Mouse (Mus musculus) right cerebral cortex, postnatal 36 days (tissue): Measurements from ENCODE around the gene Cfap97d2.

Experiments used
- DNase-seq, 2 experiments: peaks; one replicate each; pipeline ENCODE4 v3.0.0; 2022; ENCODE audit warnings: low spot score in 2 of 2, mixed read lengths in 1 of 2

Gene Cfap97d2

GRCm38 (mm10) chr8:13705668-13706067 lies at the start of gene Cfap97d2:
Gene Cfap97d2 (plus strand): TSS chr8:13705889.
- peak in 1 of 2 experiments; percentile 39 for DNase-seq

DNA sequence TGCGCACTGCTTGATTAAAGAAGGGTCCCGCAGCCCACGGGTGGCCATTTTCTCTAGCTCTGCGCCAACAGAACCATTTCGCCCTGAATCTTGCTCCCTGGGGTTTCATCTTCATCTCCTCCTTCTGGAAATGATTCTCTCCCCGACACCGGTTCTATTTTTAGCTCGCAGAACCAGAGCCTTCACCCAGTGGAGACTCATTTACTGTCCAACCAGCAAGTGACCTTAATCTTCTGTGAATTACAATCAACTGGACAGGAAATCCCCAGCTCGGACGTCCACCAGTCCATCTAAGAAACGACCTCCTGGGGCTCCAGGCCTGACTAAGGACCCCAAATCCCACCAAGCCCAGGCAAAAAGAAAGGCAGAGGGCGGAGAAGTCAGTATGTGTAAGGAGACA lies 48.2 kb upstream of the Cfap97d2 start:
- no peak for DNase-seq

DNA sequence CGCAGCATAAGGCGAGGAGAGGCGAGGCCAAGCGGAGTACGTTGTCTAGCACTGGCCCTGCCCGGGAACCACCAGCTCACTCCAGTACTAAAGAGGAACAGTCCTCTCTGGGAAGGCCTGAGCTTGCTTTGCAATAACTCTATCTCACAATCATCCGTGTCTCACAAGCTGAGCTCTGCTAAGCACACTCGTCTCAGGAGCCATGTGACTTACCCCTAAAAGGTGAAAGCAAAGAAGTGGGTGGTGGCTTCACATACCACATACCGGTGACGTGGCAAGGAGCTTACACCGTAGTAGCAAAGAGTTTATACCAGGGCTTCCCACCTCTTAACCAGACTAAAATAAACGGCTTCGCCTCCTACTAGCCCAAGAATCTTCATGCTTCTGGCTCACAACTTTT lies 45.4 kb upstream of the Cfap97d2 start:
- DNase-seq, result no peak

GRCm38 (mm10) chr8:13664711-13665210 lies 40.9 kb upstream of the Cfap97d2 start:
- DNase-seq, result no peak

DNA sequence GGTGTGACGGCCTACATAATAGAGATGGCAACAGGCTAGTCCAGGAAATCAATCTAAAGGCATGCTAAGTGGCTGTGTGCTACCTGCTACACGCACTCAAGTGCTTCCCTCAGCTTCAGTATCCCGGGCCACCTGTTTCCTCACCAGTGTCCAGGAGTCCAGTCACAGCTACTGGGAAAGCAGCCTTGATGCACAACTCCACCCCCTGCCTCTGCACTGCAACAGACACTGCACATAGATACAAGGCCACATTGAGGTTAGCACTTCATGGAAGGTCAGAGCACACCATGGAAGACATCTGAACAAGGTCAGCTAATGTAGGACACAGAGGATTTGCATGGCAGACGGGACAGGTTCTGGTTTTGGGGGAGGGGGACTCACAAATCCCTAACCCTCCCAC lies 40.2 kb upstream of the Cfap97d2 start:
- no peak for DNase-seq

- no peak for DNase-seq
Observed at GRCm38 (mm10) chr8:13665944-13666343, 39.7 kb upstream of the Cfap97d2 start.

DNA sequence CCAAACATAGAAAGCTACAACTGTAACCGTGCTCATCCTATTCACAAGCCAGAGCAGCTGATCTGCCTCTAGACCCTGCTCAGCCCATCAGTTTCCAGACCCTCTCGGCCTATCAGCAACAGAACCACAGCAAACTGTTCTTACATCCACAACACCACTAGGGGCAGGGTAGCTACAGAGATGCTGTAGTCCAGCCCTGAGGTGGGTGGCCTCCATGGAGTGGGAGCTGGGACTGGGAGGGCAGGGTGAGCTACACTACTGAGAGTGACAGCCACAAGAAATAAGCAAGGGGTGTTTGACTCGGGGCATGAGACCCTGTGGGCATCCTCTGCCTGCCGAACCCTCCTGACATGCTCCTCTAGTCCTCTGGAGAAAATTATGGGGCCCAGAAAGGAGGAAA lies 37.8 kb upstream of the Cfap97d2 start:
- no peak for DNase-seq

GRCm38 (mm10) chr8:13668367-13668766 lies 37.3 kb upstream of the Cfap97d2 start:
- no peak for DNase-seq

- DNase-seq, result no peak
Observed at GRCm38 (mm10) chr8:13670011-13670471, 35.6 kb upstream of the Cfap97d2 start.

- no peak for DNase-seq
Observed at GRCm38 (mm10) chr8:13671246-13672003, 34.3 kb upstream of the Cfap97d2 start.

DNA sequence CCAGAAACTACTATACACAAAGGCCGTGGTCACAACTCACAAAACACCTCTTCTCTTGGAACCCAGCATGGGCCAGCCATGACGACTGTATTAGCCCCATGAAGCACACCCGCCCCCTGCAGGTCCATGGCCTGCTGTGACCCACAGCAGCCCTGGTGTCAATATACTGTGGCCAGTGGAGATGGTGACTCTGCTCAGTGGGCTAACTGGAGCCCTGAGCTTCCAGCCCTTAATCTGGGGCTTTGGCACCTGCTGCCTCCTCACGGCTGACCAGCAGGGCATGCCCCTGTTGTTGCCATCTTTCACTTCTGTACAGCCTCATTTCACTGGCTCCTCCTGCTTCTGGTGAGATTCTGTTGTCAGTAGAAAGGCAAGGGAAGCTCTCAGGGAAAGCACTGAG lies 32.5 kb upstream of the Cfap97d2 start:
- DNase-seq, result no peak

GRCm38 (mm10) chr8:13674294-13675010 lies 31.2 kb upstream of the Cfap97d2 start:
- no peak for DNase-seq

DNA sequence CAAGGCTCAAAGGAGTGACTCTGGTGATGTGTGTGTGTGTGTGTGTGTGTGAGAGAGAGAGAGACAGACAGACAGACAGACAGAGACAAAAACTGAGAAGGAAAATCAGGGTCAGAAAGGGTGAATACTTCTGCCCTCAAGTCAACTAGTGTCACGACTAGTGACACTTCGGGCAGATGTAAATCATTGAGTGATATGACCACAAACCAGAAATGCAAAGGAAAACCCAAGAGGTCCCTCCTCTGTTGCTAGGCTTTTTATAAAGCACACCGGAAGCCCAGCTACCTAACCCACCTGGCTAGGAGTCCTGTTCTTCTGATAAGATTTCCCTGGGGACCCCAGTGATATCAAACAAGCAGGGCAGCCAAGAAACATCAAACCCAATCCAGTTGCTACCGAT lies 30.6 kb upstream of the Cfap97d2 start:
- no peak for DNase-seq

DNA sequence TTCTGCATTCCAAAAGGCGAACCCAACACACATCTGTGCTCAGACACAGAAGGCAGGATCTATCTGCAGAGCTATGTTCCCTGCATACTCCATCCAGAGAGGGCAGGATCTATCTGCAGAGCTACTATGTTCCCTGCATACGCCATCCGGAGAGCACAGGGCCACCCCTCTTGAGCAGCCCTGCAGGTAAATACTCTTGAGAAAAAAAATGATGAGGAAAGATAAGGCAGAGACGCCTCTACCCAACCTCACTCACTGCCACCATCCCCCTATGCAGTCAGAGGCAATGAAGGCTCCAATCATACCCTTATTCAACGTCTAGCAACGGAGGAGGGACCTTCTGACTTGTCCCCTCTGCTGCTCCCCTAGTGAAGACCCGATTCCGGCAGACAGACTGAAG lies 30.2 kb upstream of the Cfap97d2 start:
- no peak for DNase-seq

DNA sequence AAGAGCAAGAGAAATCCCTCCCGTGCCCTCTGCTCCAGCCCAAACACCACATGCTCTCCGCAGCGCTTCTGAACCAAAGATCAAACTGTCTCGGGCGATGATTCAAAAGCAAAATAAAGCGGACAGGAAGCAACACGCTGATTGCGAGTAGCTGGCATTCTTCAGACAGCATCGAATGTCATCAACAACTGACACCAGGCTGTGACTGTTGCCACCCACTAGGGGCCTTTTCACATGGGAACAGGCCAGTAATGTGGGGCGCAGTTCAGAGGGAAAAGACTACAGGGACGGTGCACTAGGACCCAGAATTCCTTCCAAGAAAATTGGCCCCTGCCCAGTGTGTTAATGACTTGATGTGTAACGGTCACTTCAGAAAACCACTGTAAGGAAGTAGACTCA lies 29.4 kb upstream of the Cfap97d2 start:
- DNase-seq, result peak in 1 of 2 experiments; percentile 43

GRCm38 (mm10) chr8:13676701-13677412 lies 28.8 kb upstream of the Cfap97d2 start:
- peak; percentile 65 to 71 for DNase-seq

GRCm38 (mm10) chr8:13677413-13677883 lies 28.2 kb upstream of the Cfap97d2 start, which contains the start of gene Rasa3:
Gene Rasa3 (minus strand): TSS chr8:13677603.
- DNase-seq, result peak; percentile 92 to 95

DNA sequence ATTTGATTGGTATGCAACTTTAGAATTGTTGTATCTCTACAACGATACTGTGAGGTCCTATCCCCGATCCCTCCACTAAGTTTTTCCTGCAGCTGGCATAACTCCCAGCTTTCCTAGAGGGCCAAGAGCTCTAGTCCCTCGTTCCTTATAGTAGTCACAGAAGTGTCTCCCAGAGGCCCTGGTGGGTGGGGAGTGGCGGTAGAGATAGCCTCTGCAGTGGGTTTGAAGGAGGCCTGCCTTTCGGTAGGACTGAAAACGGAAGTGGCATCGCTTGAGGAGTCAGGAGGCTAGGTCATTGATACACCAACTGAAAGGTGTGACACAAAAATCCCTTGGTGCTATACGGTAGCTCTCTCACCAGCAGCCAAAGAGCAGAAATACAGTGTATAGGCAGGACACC lies 27.5 kb upstream of the Cfap97d2 start:
- DNase-seq, result no peak

DNA sequence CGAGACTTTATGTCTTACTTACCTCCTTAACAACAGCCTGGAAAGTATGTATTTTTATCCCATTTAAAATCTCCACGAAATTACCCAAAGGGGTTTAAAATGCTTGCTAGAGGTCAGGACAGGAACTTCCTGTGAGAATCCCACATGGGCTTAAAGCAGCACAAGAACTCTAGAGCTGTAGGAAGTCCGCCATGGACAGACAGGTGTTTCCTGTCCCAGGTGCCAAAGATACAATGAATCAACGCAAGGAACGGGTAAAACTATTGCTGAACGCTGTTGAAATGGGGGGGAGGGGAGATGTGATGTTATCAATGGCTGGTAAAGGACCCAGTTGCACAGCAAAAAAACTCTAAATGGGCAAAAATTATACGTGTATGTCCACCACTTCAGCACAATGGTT lies 21.6 kb upstream of the Cfap97d2 start:
- DNase-seq, result no peak

DNA sequence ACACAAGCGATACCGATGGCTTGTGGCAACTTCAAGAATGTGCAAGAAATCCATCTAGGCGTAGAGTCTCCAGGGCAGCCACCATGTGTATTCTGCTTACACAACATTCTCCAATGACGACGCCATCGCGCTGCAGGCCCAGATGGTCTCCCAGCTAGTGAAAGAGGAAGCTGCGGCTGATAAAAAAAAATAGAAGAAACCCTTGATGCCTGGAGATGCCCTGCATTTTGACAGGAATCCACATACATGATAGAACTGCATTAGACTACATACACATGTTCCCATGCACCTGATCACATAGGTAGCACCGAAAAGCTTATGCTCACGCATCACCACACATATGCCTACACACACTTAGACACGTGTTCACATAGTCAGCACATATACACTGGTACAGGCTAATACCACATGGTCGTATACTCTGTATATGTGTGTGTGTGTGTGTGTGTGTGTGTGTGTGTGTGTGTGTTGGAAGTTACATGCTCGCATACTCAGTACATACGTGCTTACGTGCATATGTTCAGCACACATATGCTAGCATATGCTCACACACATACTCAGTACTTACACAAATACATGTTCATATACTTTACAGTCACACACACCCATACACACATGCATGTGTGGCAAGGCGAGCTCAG lies 19.9 kb upstream of the Cfap97d2 start:
- DNase-seq, result no peak

GRCm38 (mm10) chr8:13686426-13686825 lies 19.3 kb upstream of the Cfap97d2 start:
- DNase-seq, result no peak
